Mouse (Mus musculus) cerebellum, adult (tissue): ENCODE measurements around the gene Ptpru.

Source experiments
- ATAC-seq: cut with Nextera tagmentation; 2 replicates; pipeline ENCODE4 v1.9.2; 2017; ENCODE audit warnings: mild to moderate bottlenecking, moderate library complexity, mixed read lengths; ENCODE audit not compliant: insufficient number of reproducible peaks, low FRiP score, low TSS enrichment

Ptpru gene

GRCm38 (mm10) chr4:131797483-131797882 is 40.6 kb downstream of the Ptpru start:
- ATAC-seq: 0 out of 2 replicates have a peak, but pooled peaks have one; percentile 6

GRCm38 (mm10) chr4:131796312-131797080 is 41.6 kb downstream of the Ptpru start:
- no peak for ATAC-seq

GRCm38 (mm10) chr4:131786800-131787199 is 51.3 kb downstream of the Ptpru start:
- no peak for ATAC-seq

GRCm38 (mm10) chr4:131784034-131784433 is 54.1 kb downstream of the Ptpru start:
- ATAC-seq: no peak

- no peak for ATAC-seq
Observed at GRCm38 (mm10) chr4:131781023-131781422, 57.1 kb downstream of the Ptpru start.

DNA sequence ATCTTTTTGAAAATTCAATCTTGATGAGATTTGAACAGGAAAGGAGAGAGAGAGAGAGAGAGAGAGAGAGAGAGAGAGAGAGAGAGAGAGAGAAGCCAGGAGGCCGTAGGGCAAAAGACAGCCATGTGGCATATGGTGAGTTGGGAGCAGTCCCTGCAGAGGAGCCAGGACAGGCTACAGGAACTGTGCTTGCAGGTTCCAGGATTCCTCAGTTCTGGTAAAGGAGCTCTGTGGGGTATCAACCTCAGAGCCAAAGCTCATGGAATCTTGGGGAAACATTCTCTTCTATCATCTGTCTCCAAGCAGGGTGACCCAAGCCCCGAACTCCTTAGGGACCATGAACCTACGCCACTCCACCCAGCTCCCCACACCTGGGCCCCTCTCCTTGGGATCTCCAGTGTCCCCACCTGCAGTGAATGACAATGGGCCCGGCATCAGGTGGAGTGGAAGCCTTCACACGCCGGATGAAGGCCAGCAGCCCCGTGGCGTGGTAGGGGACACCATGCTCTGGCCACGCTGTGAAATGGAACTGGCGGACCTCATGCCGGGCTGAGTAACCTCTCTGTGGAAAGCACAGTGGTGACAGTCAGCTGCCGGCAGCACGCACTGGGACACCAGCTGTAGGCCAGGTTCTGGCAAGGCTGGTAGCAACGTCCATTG is 59.3 kb downstream of the Ptpru start:
- peak; percentile 70; the same call in 1 of the 2 replicates for ATAC-seq

DNA sequence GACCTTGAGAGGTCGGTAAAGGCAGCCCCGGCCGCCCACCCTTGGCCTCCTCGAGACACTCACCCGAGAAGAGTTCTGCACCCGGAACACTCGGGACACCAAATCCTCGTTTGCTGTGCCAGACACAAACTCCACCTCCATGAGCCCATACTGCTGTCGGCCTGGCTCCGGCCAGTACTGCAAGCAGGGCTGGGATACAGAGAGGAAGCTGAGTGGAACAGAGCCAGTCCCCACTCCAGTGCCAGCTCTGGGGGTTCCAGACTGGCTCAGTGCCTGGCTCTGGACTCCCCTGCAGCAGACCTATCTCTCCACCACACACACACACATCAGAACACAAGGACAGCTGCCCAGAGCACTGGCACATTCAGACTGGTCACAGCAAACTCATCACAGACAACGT is 66.7 kb downstream of the Ptpru start:
- ATAC-seq: no peak

- ATAC-seq: no peak
Observed at GRCm38 (mm10) chr4:131763911-131764310, 74.2 kb downstream of the Ptpru start.

GRCm38 (mm10) chr4:131763479-131763878 is 74.6 kb downstream of the Ptpru start:
- ATAC-seq: no peak

DNA sequence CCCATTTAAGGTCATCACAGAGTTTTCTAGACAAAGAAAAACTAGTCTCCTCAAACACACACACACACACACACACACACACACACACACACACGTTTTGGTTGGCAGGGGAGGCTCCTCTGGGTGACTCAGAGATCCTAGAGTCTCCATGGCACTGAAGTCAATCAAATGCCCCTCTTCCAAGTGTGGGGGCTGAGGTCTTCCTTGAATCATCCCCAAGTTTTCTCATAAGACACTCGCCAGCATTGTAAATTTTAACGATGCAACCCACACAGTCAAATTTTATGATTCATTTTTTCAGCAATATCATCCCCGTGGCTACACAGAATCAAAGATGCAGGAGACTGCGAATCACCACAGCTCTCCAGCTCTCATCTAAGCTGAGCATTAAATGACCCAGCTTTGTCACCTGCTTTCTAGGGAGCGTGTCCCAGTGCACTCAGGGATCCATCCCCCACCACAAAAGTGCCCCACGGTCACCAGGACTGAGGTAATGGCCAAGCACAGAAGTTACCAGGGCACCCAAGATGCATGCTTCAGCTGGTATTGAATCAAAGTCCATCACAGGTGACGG is 75.8 kb downstream of the Ptpru start:
- ATAC-seq: no peak

DNA sequence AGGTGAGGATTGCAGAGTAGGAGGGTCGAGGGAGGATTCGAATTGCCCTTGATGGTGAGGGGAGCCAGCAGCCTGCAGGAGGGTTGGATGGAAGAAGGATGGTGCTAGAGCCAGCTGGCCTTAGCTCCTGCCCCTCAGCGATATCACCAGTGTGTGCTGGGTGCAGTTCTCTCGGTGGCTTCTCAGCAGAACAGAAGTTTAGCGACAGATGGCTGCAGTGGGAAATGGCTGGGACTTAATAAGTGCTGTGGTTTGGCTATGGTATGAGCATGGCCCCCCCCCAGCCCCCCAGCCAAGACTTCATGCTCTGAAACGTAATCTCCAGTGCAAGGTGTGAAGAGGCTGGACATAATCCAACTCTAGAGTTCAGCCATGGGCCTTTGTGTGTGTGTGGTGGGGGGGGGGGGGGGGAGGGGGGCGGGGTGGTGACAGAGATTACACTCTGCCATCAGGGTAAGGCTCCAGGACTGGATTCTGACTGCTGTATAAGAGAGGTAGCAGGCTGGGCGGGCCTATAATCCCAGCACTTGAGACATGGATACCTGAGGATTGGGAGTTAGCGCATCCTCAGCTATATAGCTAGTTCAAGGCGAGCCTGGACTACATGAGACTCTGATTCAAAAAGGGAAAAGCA is 85.8 kb downstream of the Ptpru start:
- ATAC-seq: no peak

- ATAC-seq: no peak
Observed at GRCm38 (mm10) chr4:131751561-131751960, 86.5 kb downstream of the Ptpru start.

DNA sequence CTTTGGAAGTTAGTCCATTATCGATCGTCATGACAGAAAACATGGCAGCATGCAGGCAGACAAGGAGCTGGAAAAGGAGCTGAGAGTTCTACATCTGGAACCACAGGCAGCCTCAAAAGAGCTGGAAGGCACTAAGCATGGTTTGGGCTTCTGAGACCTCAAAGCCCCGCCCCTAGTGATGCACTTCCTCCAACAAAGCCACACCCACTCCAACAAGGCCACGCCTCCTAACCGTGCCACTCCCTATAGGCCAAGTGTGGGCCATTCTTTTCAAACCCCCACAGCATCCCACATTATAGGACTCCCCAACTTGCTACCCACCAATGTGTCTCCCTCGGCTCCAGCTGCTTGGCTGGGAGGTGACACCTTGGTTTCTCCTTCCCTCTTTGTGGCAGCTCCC is 88.3 kb downstream of the Ptpru start:
- no peak for ATAC-seq

- no peak for ATAC-seq
Observed at GRCm38 (mm10) chr4:131744685-131745043, 93.4 kb downstream of the Ptpru start.

DNA sequence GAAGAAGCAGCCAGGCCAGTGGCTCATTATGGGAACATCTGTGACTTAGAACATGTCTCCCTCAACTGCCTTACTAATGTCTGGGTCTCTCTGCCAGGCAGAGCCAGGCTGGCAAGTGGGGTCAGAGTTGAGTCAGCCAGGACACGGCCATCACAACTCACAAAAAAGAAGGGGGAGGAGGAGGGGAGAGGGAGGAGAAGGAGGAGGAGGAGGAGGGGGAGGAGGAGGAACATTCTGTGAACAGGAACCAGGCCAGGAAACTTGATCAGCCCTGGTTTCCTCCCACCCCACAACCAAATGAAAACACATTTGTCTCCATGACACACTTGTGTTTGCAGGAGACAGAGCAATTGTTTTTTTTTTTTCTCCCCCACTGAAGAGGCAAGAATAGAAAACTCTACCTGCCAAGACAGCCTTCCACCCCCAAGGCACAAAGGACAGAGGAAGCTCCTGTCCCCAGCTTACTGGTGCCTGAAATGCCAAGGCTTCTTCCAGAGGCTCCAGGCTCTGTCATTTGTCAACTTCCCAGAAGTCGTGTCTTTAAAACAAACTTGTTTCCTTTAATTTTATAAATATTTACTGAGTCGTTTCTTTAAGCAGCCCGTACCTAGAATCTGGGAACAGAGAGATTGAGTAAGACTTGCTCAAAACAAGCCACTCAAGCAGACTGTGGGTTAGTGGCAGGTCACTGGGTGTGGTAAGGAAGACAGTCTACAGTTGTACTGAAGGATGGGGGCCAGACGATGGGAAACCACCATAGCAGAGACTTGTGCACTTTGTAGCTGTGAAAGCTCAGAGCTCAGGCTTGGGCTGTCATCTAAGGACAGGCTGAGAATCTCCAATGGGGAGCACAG is 94.0 kb downstream of the Ptpru start:
- no peak for ATAC-seq

DNA sequence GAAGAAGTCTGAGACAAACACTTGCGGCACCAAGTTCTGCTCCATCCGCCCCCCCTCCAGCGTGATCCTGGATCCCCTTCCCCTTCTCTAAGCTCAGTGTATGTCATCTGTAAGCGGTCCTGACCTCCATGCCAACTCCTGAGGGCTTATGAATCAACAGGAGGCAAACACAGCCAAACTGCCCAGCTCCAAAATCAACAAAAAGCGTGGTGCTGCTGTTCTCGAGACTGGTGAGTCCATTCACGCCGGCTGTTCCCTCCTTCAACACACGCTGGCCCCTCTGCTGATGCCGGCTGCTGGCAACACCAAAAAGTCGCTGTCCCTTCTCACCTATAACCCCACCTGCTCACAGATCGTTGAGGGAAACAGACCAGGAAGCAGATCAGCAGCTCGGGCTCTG is 95.1 kb downstream of the Ptpru start:
- no peak for ATAC-seq

- ATAC-seq: no peak
Observed at GRCm38 (mm10) chr4:131740621-131741020, 97.5 kb downstream of the Ptpru start.

DNA sequence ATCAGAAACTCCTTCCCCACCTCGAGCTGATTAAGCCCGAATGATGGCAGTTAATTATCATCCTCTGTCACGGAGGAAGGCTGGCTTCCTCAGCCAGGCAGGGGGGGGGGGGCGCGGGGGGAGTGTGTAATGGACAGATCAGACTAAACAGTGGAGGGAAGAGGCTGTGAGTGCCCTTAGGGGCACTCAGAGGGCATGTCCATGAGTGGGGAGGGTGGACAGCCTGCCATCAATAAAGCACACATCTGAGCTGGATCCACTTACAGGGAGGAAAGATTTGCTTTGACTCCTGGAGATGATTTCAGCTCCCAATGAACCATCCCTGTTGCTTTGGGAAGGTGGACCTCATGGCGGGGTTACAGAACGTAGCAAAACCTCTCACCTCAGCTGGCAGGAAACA is 109.5 kb downstream of the Ptpru start:
- no peak for ATAC-seq

DNA sequence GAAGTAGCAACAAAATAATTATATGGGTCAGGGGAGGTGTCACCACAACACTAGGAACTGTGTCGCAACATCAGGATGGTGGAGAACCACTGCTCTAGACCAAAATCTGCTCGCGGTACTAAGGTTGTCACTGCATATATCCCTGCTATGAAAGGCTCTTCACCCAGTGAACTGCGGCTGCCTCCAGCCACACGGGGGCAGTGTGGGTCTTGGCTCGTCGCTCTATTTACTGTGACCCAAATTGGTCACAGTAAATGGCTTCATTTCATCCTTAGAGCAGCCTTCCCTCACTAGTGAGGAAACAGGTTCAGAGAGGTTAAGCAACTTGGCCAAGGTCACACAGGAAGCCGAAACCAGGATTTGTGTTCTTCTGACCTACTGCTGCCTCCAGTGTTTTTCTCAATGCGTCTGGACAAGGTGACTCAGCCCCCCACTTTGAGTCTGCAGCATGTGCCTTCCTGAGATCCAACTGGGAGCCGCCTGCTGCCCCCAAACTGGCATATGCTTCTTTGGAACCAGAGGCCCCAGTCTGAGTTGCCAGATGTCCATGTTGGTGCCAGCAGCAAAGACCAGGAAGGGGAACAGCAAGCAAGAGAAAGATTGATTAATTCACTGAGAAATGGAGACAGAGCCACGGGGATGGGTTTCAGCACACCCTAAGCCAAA is 114.5 kb downstream of the Ptpru start:
- peak; percentile 63; the same call in 1 of the 2 replicates for ATAC-seq
